Mouse (Mus musculus) MEL (cell line): ENCODE measurements around the gene Car6. TPM values are rescaled to one million over a fixed set of nuclear protein-coding genes. Genes with fewer than 3 reads are reported as not detected.
A peak's percentile ranks its signal among the peaks of the same experiment; 100 is the strongest.

Source experiments
- DNase-seq: peaks from one replicate; pipeline ENCODE4 v3.0.0; 2011; ENCODE audit warnings: low read depth, low spot score
- H3K27ac ChIP-seq: 2 replicates; pipeline ENCODE4 v1.5.1; 2012; ENCODE audit warnings: low read depth, mild to moderate bottlenecking, control low read depth, low read length, moderate library complexity; ENCODE audit not compliant: control insufficient read depth
- H3K27me3 ChIP-seq, 2 experiments: fragments of 150-350 bp in 1 of 2; sonication (generic) in 1 of 2; 2 replicates each; pipeline ENCODE4 v1.6.1; 2012; ENCODE audit warnings: low read length in 2 of 2, mild to moderate bottlenecking in 2 of 2, improper control_type of control experiment in 1 of 2, moderate library complexity in 1 of 2; ENCODE audit not compliant: insufficient read depth in 2 of 2, control insufficient read depth in 1 of 2
- H3K36me3 ChIP-seq, 2 experiments: 2 replicates each; pipeline ENCODE4 v1.6.1; 2012 to 2014; ENCODE audit warnings: low read length in 2 of 2, improper control_type of control experiment in 1 of 2, inconsistent platforms in 1 of 2, mild to moderate bottlenecking in 1 of 2; ENCODE audit not compliant: insufficient read depth in 2 of 2, control insufficient read depth in 1 of 2
- H3K4me1 ChIP-seq, 2 experiments: fragments of 150-350 bp in 1 of 2; sonication (generic) in 1 of 2; 2 replicates each; pipeline ENCODE4 v1.6.1; 2012; ENCODE audit warnings: low read length in 2 of 2, improper control_type of control experiment in 1 of 2, mild to moderate bottlenecking in 1 of 2; ENCODE audit not compliant: insufficient read depth in 2 of 2, control insufficient read depth in 1 of 2
- H3K4me3 ChIP-seq, 2 experiments: fragments of 150-350 bp in 1 of 2; sonication (generic) in 1 of 2; 2 replicates each; pipeline ENCODE4 v1.5.1; 2012; ENCODE audit warnings: low read depth in 2 of 2, low read length in 2 of 2, mild to moderate bottlenecking in 2 of 2, moderate library complexity in 2 of 2, control low read depth in 1 of 2, improper control_type of control experiment in 1 of 2; ENCODE audit not compliant: control insufficient read depth in 1 of 2, insufficient read depth in 1 of 2
- H3K79me2 ChIP-seq: 2 replicates; pipeline ENCODE4 v1.6.1; 2012; ENCODE audit warnings: mild to moderate bottlenecking, low read length, moderate library complexity; ENCODE audit not compliant: control insufficient read depth, poor library complexity, insufficient read depth
- H3K9ac ChIP-seq: 2 replicates; pipeline ENCODE4 v1.6.1; 2012; ENCODE audit warnings: low read depth, mild to moderate bottlenecking, control low read depth, low read length, moderate library complexity; ENCODE audit not compliant: control insufficient read depth, poor library complexity, severe bottlenecking
- H3K9me3 ChIP-seq: fragments of 150-350 bp; sonication (generic); replicated peaks from 2 replicates; pipeline ENCODE4 v1.6.1; 2012; ENCODE audit warnings: mild to moderate bottlenecking, low read length, improper control_type of control experiment, moderate library complexity; ENCODE audit not compliant: insufficient read depth
- CTCF ChIP-seq, 3 experiments: IDR thresholded peaks in 2 of 3; conservative IDR thresholded peaks in 1 of 3; 2 replicates each; pipeline ENCODE4 v1.5.1; 2011 to 2012; ENCODE audit warnings: low read length in 3 of 3, low read depth in 2 of 3, mild to moderate bottlenecking in 2 of 3, improper control_type of control experiment in 1 of 3, inconsistent platforms in 1 of 3, mixed read lengths in 1 of 3, moderate library complexity in 1 of 3; ENCODE audit not compliant: control insufficient read depth in 1 of 3, insufficient read depth in 1 of 3, poor library complexity in 1 of 3, severe bottlenecking in 1 of 3
- ETS1 ChIP-seq: IDR thresholded peaks from 2 replicates; pipeline ENCODE4 v1.6.1; 2012; ENCODE audit warnings: low read depth, mild to moderate bottlenecking, inconsistent platforms, low read length, improper control_type of control experiment, moderate library complexity
- MAFK ChIP-seq: IDR thresholded peaks from 2 replicates; pipeline ENCODE4 v1.6.1; 2011; ENCODE audit warnings: low read depth, mild to moderate bottlenecking, low read length, improper control_type of control experiment, borderline replicate concordance
- MYB ChIP-seq: IDR thresholded peaks from 2 replicates; pipeline ENCODE4 v1.6.1; 2011; ENCODE audit warnings: mild to moderate bottlenecking, low read depth, low read length, improper control_type of control experiment
- RAD21 ChIP-seq: IDR thresholded peaks from 2 replicates; pipeline ENCODE4 v1.6.1; 2011; ENCODE audit warnings: mild to moderate bottlenecking, low read depth, low read length, improper control_type of control experiment
- RCOR1 ChIP-seq: IDR thresholded peaks from 2 replicates; pipeline ENCODE4 v1.6.1; 2012; ENCODE audit warnings: low read depth, mild to moderate bottlenecking, inconsistent platforms, low read length, improper control_type of control experiment
- SMC3 ChIP-seq: IDR thresholded peaks from 2 replicates; pipeline ENCODE4 v1.6.1; 2011; ENCODE audit warnings: low read depth, low read length, improper control_type of control experiment
- USF1 ChIP-seq: IDR thresholded peaks from 2 replicates; pipeline ENCODE4 v1.6.1; 2014; ENCODE audit warnings: low read depth, mild to moderate bottlenecking, inconsistent platforms, low read length, improper control_type of control experiment, moderate library complexity
- USF2 ChIP-seq, 2 experiments: IDR thresholded peaks; 2 replicates each; pipeline ENCODE4 v1.6.1; 2011 to 2012; ENCODE audit warnings: improper control_type of control experiment in 2 of 2, low read length in 2 of 2, borderline replicate concordance in 1 of 2, inconsistent platforms in 1 of 2, low read depth in 1 of 2, mild to moderate bottlenecking in 1 of 2; ENCODE audit not compliant: insufficient read depth in 1 of 2
- polyA plus RNA-seq, 2 experiments: library from polyadenylated mRNA; stranded (reverse) in 1 of 2; unstranded in 1 of 2; fragments of >175 nt in 1 of 2; fragments of >200 nt in 1 of 2; gene quantifications; 2 replicates each; pipeline versions ENCODE4 v1.2.1 to v1.2.4; 2012; ENCODE audit warnings: low replicate concordance in 2 of 2, low read depth in 1 of 2; ENCODE audit not compliant: insufficient read length in 2 of 2, insufficient read depth in 1 of 2, missing spikeins in 1 of 2
- total RNA-seq: library from RNA; depleted of rRNA; stranded (reverse); fragments of 300-350 nt; gene quantifications from 2 replicates; pipeline ENCODE4 v1.2.3, GENCODE M21; 2012

The Car6 gene
- total and polyA plus RNA-seq, 3 experiments, result 0.19 TPM; not detected in 2

- Histone ChIP-seq H3K9me3 (no peaks in the 10 kb centered on the region), H3K4me3 (peak overlapping the region; percentile 46 to 97), H3K36me3 (peaks cover 0 to 12% of the 10 kb centered on the region in 2 experiments; a peak in 2 of 4 replicates), H3K79me2 (no peaks in the 10 kb centered on the region), H3K27ac (no peak overlapping the region), H3K27me3 (no peaks in the 10 kb centered on the region), H3K9ac (peak overlapping the region; percentile 59)
- DNase-seq, result peak; percentile 79
- TF ChIP-seq ETS1 (no peak), CTCF (IDR thresholded peaks at IDR 0.05 in 2 of 3, conservative IDR thresholded peaks at IDR 0.05 in 1 of 3; ENCODE audit: control insufficient read depth in 1 of 3, insufficient read depth in 1 of 3, low read depth in 2 of 3, low read length in 3 of 3, poor library complexity in 1 of 3, severe bottlenecking in 1 of 3) (peak; percentile 42 to 72 (median 50)), SMC3 (peak; percentile 25; the same call in 1 of the 2 replicates), MAFK (no peak), USF1 (no peak)
- TF ChIP-seq, all 39 proteins: peak for 2
- peaks cover 6 to 18% of the 10 kb centered on the region in 2 experiments; a peak in 3 of 4 replicates for H3K4me1 ChIP-seq
These were observed 24.6 kb downstream of the Car6 start for GRCm38 (mm10) chr4:150176535-150176934.

GRCm38 (mm10) chr4:150174027-150174426 is 27.1 kb downstream of the Car6 start:
- Histone ChIP-seq H3K4me1 (peaks cover 6 to 20% of the 10 kb centered on the region in 2 experiments; a peak in 3 of 4 replicates), H3K27ac (no peak overlapping the region), H3K9me3 (no peaks in the 10 kb centered on the region), H3K36me3 (peaks cover 0 to 14% of the 10 kb centered on the region in 2 experiments; a peak in 2 of 4 replicates), H3K4me3 (no peak overlapping the region), H3K27me3 (no peaks in the 10 kb centered on the region), H3K79me2 (no peaks in the 10 kb centered on the region), H3K9ac (no peak overlapping the region)
- no peak for DNase-seq
- TF ChIP-seq USF2 (IDR thresholded peaks at IDR 0.05; ENCODE audit: borderline replicate concordance in 1 of 2, insufficient read depth in 1 of 2, low read depth in 1 of 2, low read length in 2 of 2) (no peak), CTCF (IDR thresholded peaks at IDR 0.05 in 2 of 3, conservative IDR thresholded peaks at IDR 0.05 in 1 of 3; ENCODE audit: control insufficient read depth in 1 of 3, insufficient read depth in 1 of 3, low read depth in 2 of 3, low read length in 3 of 3, poor library complexity in 1 of 3, severe bottlenecking in 1 of 3) (peak in 2 of 3 experiments; percentile 38 to 54; a peak in 5 of 6 replicates)

- no peaks in the 10 kb centered on the region for H3K79me2 ChIP-seq
- peak; percentile 73 for DNase-seq
- peaks cover 6 to 20% of the 10 kb centered on the region in 2 experiments; a peak in 3 of 4 replicates for H3K4me1 ChIP-seq
- no peaks in the 10 kb centered on the region; a peak in 1 of 4 replicates for H3K27me3 ChIP-seq
- TF ChIP-seq CTCF (IDR thresholded peaks at IDR 0.05 in 2 of 3, conservative IDR thresholded peaks at IDR 0.05 in 1 of 3; ENCODE audit: control insufficient read depth in 1 of 3, insufficient read depth in 1 of 3, low read depth in 2 of 3, low read length in 3 of 3, poor library complexity in 1 of 3, severe bottlenecking in 1 of 3) (peak; percentile 39 to 73 (median 56)), SMC3 (peak; percentile 73), RAD21 (peak; percentile 50), RCOR1 (no peak), MYB (no peak)
- no peaks in the 10 kb centered on the region for H3K9me3 ChIP-seq
- peaks cover 0 to 14% of the 10 kb centered on the region in 2 experiments; a peak in 2 of 4 replicates for H3K36me3 ChIP-seq
- no peak overlapping the region for H3K9ac ChIP-seq
- no peak overlapping the region for H3K27ac ChIP-seq
- no peak overlapping the region for H3K4me3 ChIP-seq
These were observed 27.9 kb downstream of the Car6 start for GRCm38 (mm10) chr4:150173281-150173680.
